Mouse (Mus musculus): ENCODE results near the gene Gm12184. TPM values are rescaled to one million over a fixed set of nuclear protein-coding genes. Genes with fewer than 3 reads are reported as not detected.
"Not testable (repeated sequence)": the region's sequence is repeated elsewhere in the genome, so short reads cannot be mapped to it uniquely, and the experiment has no call there.

Gm12184 gene
- polyA plus RNA-seq, 3 experiments from 2014 or later, result 1.3 to 2.8 (median 2.5) TPM

- ATAC-seq, result not testable (repeated sequence)
Observed at GRCm38 (mm10) chr11:48821299-48821698, 5.2 kb downstream of the Gm12184 start.

- ATAC-seq, result no peak
Observed at GRCm38 (mm10) chr11:48820308-48820674, 6.2 kb downstream of the Gm12184 start.

DNA sequence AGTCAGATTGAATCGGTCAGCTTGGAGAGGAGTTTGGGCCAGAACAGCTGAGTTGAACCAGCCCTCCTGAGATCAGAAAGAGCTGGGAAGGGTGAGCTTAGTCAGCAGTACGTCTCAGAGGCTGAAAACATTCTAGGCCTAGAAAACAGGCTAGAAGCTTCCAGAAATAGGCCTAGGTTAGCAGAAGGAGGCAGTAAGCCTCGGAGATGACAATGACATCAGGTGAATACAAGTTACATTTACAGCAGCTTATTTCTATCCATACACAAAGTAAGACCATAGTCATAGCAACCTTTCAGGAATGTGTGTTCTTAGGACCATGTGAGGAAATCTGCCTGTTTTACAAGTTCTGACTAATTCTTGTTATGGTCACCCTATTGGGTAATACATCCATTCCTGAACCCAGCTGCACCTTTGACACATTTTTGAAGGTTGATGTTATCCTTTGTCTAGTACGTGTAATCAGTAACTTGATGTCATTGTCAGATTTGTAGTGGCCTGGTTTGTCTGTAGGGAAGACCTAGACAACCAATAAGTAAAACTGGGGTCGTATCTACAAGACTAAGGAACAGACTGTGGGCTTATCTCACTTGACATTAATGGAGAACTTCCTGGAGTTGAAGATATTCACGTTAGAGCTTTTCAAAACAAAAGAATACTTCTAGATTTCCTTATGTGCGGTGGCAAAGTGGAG is 6.7 kb downstream of the Gm12184 start:
- no peak for ATAC-seq

- ATAC-seq, result peak; percentile 38
Observed at GRCm38 (mm10) chr11:48818346-48818745, 8.1 kb downstream of the Gm12184 start.

DNA sequence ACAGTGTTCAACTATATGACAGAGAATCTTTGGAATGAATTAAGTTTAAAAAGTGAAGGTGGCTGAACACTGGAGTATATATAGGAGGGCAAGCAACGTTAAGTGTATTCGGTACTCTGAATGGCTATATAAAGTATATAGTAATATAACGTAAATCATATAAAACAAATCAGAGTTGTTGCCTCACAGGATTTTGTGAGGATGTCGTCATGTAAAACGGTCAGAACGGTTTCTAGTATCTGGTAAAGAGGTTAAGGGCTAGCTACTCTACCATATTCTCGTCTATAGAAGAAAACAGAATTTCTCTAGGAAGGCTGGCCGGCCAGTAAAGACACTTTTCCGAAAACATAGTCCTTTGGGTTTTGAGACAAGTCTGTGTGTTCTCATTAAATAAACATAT is 8.7 kb downstream of the Gm12184 start:
- no peak for ATAC-seq

- peak; percentile 85 for ATAC-seq
Observed at GRCm38 (mm10) chr11:48816800-48817665, 9.4 kb downstream of the Gm12184 start, which contains the start of gene Trim41. Gene Trim41 (minus strand): TSS chr11:48817353.

DNA sequence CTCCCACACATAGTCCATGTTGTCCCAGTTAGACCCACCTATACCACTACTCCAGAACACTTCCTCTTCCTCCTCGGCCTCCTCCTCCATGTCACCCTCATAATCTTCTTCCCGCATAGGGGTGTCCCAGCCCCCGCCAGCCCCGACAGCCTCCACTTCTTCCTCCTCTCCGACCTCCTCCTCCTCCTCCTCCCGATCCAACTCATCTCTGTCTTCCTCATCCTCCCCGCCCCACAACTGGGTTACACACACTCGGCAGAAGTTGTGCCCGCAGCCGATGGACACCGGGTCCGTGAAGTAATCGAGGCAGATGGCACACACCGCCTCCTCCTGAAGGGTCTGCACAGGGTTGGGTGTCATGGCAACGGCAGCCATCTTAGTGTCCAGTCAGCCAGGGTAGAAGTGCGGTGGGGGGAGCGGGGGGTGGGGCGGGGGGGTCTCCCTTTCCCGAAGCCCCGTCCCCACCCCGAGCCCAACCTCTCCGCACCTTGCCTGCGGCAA is 10.1 kb downstream of the Gm12184 start:
- ATAC-seq, result no peak

- no peak for ATAC-seq
Observed at GRCm38 (mm10) chr11:48815851-48816250, 10.6 kb downstream of the Gm12184 start.

DNA sequence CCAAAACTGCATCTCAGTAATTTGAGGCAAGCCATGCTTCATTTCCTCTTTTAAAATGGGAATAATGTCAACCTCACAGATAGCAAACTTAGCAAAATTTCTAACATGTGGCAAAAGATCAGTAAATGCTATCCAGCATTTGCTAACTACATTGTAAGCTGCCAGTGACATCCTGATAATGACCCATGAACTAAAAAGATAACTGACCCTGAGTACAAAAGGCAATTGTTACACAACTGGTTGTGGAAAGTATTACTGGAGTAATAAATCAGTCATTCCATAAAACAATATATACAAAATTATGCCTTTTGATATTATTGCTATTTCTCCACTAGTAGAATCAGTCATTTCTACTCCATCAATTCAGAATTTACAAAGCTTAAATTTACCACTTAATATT is 12.7 kb downstream of the Gm12184 start:
- no peak for ATAC-seq

- no peak for ATAC-seq
Observed at GRCm38 (mm10) chr11:48810142-48810541, 16.3 kb downstream of the Gm12184 start.

GRCm38 (mm10) chr11:48809434-48809830 is 17.0 kb downstream of the Gm12184 start:
- ATAC-seq, result no peak

- no peak for ATAC-seq
Observed at GRCm38 (mm10) chr11:48808737-48809433, 17.6 kb downstream of the Gm12184 start.

- no peak for ATAC-seq
Observed at GRCm38 (mm10) chr11:48808304-48808646, 18.2 kb downstream of the Gm12184 start.

- no peak for ATAC-seq
Observed at GRCm38 (mm10) chr11:48807563-48808303, 18.7 kb downstream of the Gm12184 start.

DNA sequence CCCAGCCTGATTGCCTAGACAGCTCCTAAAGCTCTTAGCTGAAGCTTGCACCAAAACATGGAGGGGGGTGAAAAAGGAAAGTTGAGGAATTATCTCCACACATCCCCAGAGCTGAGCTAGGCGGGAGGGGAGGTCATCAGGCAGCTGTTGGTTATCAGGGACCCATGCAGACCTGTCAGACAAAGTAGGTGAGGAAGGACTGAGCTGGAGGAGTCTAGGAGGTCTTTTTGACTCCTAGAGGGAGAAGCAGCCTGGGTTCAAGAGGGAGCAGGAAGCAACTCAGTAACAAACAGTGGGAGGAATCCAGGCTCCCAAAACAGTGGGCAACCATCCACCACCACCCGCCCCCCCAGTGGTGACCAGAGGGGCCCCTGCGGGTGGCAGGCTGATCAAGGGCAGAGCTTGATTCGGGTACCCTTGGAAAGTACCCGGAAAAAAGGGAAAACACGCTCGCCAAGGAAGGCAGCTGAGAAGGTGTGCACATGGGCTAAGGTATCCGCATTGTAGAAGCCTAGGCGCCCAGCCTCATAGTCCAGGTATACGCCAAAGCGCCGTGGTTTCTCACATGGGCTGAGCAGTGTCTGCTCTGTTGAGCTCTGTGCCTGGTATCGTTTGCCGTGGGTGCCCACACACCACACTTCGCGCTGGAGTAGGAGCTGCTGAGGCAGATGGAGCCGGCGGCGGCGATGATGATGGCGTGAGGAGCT is 19.4 kb downstream of the Gm12184 start:
- ATAC-seq, result no peak

DNA sequence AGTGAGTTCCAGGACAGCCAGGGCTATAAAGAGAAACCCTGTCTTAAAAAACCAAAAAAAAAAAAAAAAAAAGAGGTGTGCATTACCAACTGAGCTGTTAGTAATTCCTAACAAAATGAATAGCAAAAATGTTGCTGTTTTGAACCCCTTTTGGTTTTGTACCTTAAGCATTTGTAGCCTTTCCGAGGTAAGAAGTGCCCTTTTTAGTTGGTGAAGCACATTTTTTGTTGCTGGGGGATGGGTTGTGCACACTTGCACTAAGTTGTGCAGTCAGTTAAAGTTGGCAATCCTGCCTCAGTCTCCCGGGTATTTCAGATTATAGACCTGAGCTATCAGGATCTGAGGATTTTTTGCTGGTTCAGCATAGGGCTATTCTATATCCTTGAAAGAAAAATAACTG is 21.5 kb downstream of the Gm12184 start:
- ATAC-seq, result no peak

DNA sequence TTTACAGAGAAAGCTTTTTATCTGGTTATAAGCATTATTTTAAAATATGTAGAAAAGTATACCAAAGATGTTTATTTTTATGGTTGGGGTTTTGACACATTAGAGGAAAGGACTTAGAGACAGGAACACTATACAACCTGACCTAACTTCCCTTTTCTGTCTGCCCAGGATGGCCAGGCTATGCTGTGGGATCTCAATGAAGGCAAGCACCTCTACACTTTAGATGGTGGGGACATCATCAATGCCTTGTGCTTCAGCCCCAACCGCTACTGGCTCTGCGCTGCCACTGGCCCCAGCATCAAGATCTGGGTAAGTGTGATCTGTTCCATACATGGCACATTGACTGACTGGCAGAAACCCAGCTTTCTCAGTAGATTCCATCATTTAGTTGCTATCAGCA is 22.5 kb downstream of the Gm12184 start:
- no peak for ATAC-seq

DNA sequence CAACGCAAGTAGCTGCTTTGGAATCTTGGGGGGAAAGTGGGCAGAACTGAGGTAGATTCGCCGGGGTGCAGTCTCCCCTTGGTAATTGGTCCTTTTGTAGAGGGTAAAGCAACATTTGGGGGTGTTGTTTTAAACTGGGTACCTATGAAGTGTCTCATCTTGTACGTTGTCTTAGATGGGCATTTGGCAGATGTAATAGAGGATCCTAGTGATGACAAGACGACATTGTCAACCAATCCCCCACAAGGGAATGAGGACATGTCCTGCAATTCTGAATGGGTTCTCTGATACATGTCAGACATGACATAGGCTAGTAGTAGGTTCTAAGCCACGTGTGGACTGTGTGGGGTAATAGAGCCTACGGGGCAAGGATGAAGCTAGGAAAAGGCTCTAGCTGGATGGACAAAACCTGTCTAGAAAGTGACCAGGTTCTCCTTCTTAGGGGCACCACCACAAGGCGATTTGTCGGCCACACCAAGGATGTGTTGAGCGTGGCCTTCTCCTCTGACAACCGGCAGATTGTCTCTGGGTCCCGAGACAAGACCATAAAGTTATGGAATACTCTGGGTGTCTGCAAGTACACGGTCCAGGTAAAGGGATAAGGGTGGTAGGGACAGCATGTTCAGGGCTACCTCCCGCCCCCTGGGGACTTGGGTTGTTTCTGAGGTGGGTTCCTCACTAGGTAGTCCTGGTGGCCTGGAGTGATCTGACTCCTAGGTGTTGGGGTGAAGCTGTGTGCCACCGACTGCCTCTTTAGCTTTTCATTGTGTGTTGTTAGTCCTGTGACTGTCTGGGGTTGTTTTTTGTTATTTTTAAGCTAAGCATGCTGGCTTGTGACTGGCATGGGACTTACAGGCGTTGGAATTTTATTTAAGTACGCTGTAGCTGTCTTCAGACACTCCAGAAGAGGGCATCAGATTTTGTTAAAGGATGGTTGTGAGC is 24.4 kb downstream of the Gm12184 start:
- ATAC-seq, result no peak

DNA sequence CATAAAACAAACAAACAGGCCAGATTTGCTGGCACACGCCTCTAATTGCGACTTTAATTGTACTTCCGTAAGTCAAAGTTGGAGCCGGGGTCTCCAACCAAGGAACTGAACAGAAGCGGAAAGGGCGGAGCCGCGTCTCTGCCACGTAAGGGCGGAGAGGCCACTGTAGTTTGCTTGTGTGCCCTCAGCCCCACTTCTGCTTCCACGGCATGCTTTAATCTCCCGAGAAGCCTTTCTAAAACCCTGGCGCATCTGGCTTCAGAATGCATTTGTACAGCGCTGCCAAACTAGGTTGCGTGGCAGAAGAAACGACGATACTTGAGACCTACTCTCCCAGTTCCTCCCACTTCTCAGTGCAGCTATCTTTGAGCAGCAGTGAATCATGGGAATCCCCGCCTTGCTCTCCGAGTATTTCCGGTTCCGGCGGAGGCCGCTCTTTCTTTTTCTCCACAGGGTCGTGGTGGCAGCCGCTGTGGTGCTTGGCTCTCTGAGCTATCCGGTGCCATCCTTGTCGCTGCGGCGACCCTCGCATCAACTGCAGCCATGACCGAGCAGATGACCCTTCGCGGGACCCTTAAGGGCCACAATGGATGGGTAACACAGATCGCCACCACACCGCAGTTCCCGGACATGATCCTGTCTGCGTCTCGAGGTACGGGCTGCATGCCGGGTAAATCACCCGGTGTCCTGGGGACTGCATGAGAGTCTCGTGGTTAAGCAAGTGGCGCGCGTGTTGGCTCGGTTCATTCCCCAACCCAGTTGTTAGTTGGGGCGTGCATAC is 26.3 kb downstream of the Gm12184 start, which contains the start of gene Rack1:
Rack1 (plus strand) TSS at position 412 of the 781 bp plus-strand sequence.
- ATAC-seq, result peak; percentile 94

Measured in inflammation-experienced regulatory T-cells, adult 6 months (primary cell).